Mouse (Mus musculus) midbrain, embryonic 13.5 days (tissue): Measurements from ENCODE around the gene Fbxl2. TPM values are rescaled to one million over a fixed set of nuclear protein-coding genes. Genes with fewer than 3 reads are reported as not detected.

Source experiments
- ATAC-seq: fragments of 200-750 bp; cut with Nextera tagmentation; 2 replicates; pipeline ENCODE4 v1.8.0; 2017; ENCODE audit warnings: mild to moderate bottlenecking, moderate TSS enrichment, moderate library complexity
- H3K27ac ChIP-seq: fragments of 300-500 bp; sonication (generic); 2 replicates; pipeline ENCODE4 v1.5.1; 2015; ENCODE audit warnings: inconsistent platforms, mild to moderate bottlenecking, moderate library complexity
- H3K27me3 ChIP-seq: fragments of 300-500 bp; sonication (generic); 2 replicates; pipeline ENCODE4 v1.6.1; 2015; ENCODE audit warnings: mild to moderate bottlenecking, inconsistent platforms
- H3K36me3 ChIP-seq: fragments of 300-500 bp; sonication (generic); 2 replicates; pipeline ENCODE4 v1.6.1; 2015; ENCODE audit warnings: mild to moderate bottlenecking, inconsistent platforms
- H3K4me1 ChIP-seq: fragments of 300-500 bp; sonication (generic); replicated peaks from 2 replicates; pipeline ENCODE4 v1.6.1; 2015; ENCODE audit warnings: inconsistent platforms
- H3K4me2 ChIP-seq: fragments of 300-500 bp; sonication (generic); replicated peaks from 2 replicates; pipeline ENCODE4 v1.6.1; 2015; ENCODE audit warnings: moderate library complexity, mild to moderate bottlenecking, inconsistent platforms
- H3K4me3 ChIP-seq: fragments of 300-500 bp; sonication (generic); replicated peaks from 2 replicates; pipeline ENCODE4 v1.5.1; 2015; ENCODE audit warnings: mild to moderate bottlenecking, inconsistent platforms
- H3K9ac ChIP-seq: fragments of 300-500 bp; sonication (generic); replicated peaks from 2 replicates; pipeline ENCODE4 v1.6.1; 2015; ENCODE audit warnings: mild to moderate bottlenecking, inconsistent platforms
- H3K9me3 ChIP-seq: fragments of 300-500 bp; sonication (generic); 2 replicates; pipeline ENCODE4 v1.6.1; 2016; ENCODE audit warnings: mild to moderate bottlenecking, inconsistent platforms
- WGBS: fragments of 180-500 bp; shearing (Covaris S2); methylation state at CpG from one replicate; pipeline ENCODE4 v1.1.7; 2015; 5-methylcytosine and 5-hydroxymethylcytosine counted together
- polyA plus RNA-seq: library from polyadenylated mRNA; unstranded; fragments of >200 nt; fragmentation: Nextera tagmentation; extraction: Ambion mirVana; gene quantifications from 2 replicates; pipeline ENCODE4 v1.2.1, GENCODE M21; 2015

The Fbxl2 gene
- polyA plus RNA-seq, 1 experiment from 2014 or later, result 19.9 TPM

- Histone ChIP-seq H3K36me3 (peaks cover 13% of the 10 kb centered on the region; the same call in 1 of the 2 replicates), H3K4me1 (no peaks in the 10 kb centered on the region), H3K27ac (no peak overlapping the region), H3K9me3 (no peaks in the 10 kb centered on the region), H3K27me3 (no peaks in the 10 kb centered on the region), H3K9ac (no peak overlapping the region), H3K4me2 (no peak overlapping the region), H3K4me3 (no peak overlapping the region)
- WGBS, result 90% methylated on average over 4 of the region's 4 CpGs
- no peak for ATAC-seq
Measured at GRCm38 (mm10) chr9:114015724-114016123, 30.3 kb downstream of the Fbxl2 start.

- H3K4me1 ChIP-seq, result no peaks in the 10 kb centered on the region
- H3K9ac ChIP-seq, result no peak overlapping the region
- no peaks in the 10 kb centered on the region for H3K27me3 ChIP-seq
- H3K4me2 ChIP-seq, result no peak overlapping the region
- no peak for ATAC-seq
- 83% methylated on average over 1 of the region's 1 CpGs for WGBS
- H3K4me3 ChIP-seq, result no peak overlapping the region
- no peak overlapping the region for H3K27ac ChIP-seq
- H3K36me3 ChIP-seq, result peaks cover 13% of the 10 kb centered on the region; the same call in 1 of the 2 replicates
- no peaks in the 10 kb centered on the region for H3K9me3 ChIP-seq
Measured at GRCm38 (mm10) chr9:114014034-114014433, 32.0 kb downstream of the Fbxl2 start.

GRCm38 (mm10) chr9:114011203-114011602 lies 34.8 kb downstream of the Fbxl2 start:
- H3K4me3 ChIP-seq, result no peak overlapping the region
- no peak for ATAC-seq
- no peak overlapping the region for H3K9ac ChIP-seq
- no peaks in the 10 kb centered on the region for H3K4me1 ChIP-seq
- no peak overlapping the region for H3K27ac ChIP-seq
- H3K4me2 ChIP-seq, result no peak overlapping the region
- H3K9me3 ChIP-seq, result no peaks in the 10 kb centered on the region
- peaks cover 13% of the 10 kb centered on the region; the same call in 1 of the 2 replicates for H3K36me3 ChIP-seq
- no peaks in the 10 kb centered on the region for H3K27me3 ChIP-seq
- 73% methylated on average over 18 of the region's 18 CpGs for WGBS

GRCm38 (mm10) chr9:114009526-114009925 lies 36.5 kb downstream of the Fbxl2 start:
- Histone ChIP-seq H3K9me3 (no peaks in the 10 kb centered on the region), H3K4me1 (no peaks in the 10 kb centered on the region)

GRCm38 (mm10) chr9:114007850-114008350 lies 38.1 kb downstream of the Fbxl2 start:
- 91% methylated on average over 9 of the region's 9 CpGs for whole genome bisulfite sequencing
- no peak for ATAC-seq
- peaks cover 6% of the 10 kb centered on the region; the same call in 1 of the 2 replicates for H3K36me3 ChIP-seq

More at GRCm38 (mm10) chr9:114009526-114009925, 36.5 kb downstream of the Fbxl2 start:
- Histone ChIP-seq H3K27ac (no peak overlapping the region), H3K4me2 (no peak overlapping the region), H3K27me3 (no peaks in the 10 kb centered on the region), H3K9ac (no peak overlapping the region), H3K36me3 (peaks cover 13% of the 10 kb centered on the region; the same call in 1 of the 2 replicates), H3K4me3 (no peak overlapping the region)
- 41% methylated on average over 5 of the region's 5 CpGs for WGBS
- ATAC-seq, result no peak

GRCm38 (mm10) chr9:114006801-114007200 lies 39.2 kb downstream of the Fbxl2 start:
- Histone ChIP-seq H3K27me3 (no peaks in the 10 kb centered on the region), H3K27ac (no peak overlapping the region), H3K4me2 (no peak overlapping the region), H3K9ac (no peak overlapping the region), H3K4me3 (no peak overlapping the region), H3K4me1 (no peaks in the 10 kb centered on the region), H3K36me3 (peaks cover 9% of the 10 kb centered on the region), H3K9me3 (no peaks in the 10 kb centered on the region)
- WGBS, result 79% methylated on average over 9 of the region's 9 CpGs
- ATAC-seq, result no peak

More at GRCm38 (mm10) chr9:114007850-114008350, 38.1 kb downstream of the Fbxl2 start:
- H3K4me3 ChIP-seq, result no peak overlapping the region
- no peaks in the 10 kb centered on the region for H3K9me3 ChIP-seq
- H3K9ac ChIP-seq, result no peak overlapping the region
- H3K4me2 ChIP-seq, result no peak overlapping the region
- H3K4me1 ChIP-seq, result no peaks in the 10 kb centered on the region
- no peaks in the 10 kb centered on the region for H3K27me3 ChIP-seq
- no peak overlapping the region for H3K27ac ChIP-seq

- Histone ChIP-seq H3K4me3 (no peak overlapping the region), H3K4me1 (no peaks in the 10 kb centered on the region), H3K4me2 (no peak overlapping the region), H3K36me3 (peaks cover 35% of the 10 kb centered on the region), H3K9ac (no peak overlapping the region), H3K27ac (no peak overlapping the region), H3K9me3 (no peaks in the 10 kb centered on the region), H3K27me3 (no peaks in the 10 kb centered on the region)
- no peak for ATAC-seq
- 63% methylated on average over 2 of the region's 2 CpGs for WGBS
Measured at GRCm38 (mm10) chr9:113998311-113998710, 47.7 kb downstream of the Fbxl2 start.

- WGBS, result 90% methylated on average over 7 of the region's 7 CpGs
- Histone ChIP-seq H3K4me2 (no peak overlapping the region), H3K9ac (no peak overlapping the region), H3K36me3 (peaks cover 5% of the 10 kb centered on the region; the same call in 1 of the 2 replicates), H3K27ac (no peak overlapping the region), H3K9me3 (no peaks in the 10 kb centered on the region), H3K4me1 (no peaks in the 10 kb centered on the region), H3K4me3 (no peak overlapping the region), H3K27me3 (no peaks in the 10 kb centered on the region)
- no peak for ATAC-seq
Measured at GRCm38 (mm10) chr9:113992810-113993209, 53.2 kb downstream of the Fbxl2 start.

- Histone ChIP-seq H3K27me3 (no peaks in the 10 kb centered on the region), H3K4me3 (no peak overlapping the region), H3K27ac (no peak overlapping the region), H3K9ac (no peak overlapping the region), H3K4me1 (no peaks in the 10 kb centered on the region), H3K9me3 (no peaks in the 10 kb centered on the region), H3K4me2 (peak overlapping the region; percentile 38), H3K36me3 (peaks cover 12% of the 10 kb centered on the region)
- 29% methylated on average over 18 of the region's 18 CpGs for WGBS
- ATAC-seq, result peak; percentile 77
Measured at GRCm38 (mm10) chr9:113990547-113991248, 55.3 kb downstream of the Fbxl2 start.

- Histone ChIP-seq H3K27me3 (no peaks in the 10 kb centered on the region), H3K27ac (no peak overlapping the region), H3K4me3 (no peak overlapping the region), H3K9me3 (no peaks in the 10 kb centered on the region), H3K9ac (no peak overlapping the region), H3K4me1 (peaks cover 14% of the 10 kb centered on the region), H3K4me2 (no peak overlapping the region), H3K36me3 (peaks cover 43% of the 10 kb centered on the region)
- 88% methylated on average over 13 of the region's 13 CpGs for WGBS
- no peak for ATAC-seq
Measured at GRCm38 (mm10) chr9:113984946-113985620, 60.9 kb downstream of the Fbxl2 start.

- no peak for ATAC-seq
- WGBS, result 87% methylated on average over 11 of the region's 11 CpGs
- H3K4me2 ChIP-seq, result no peak overlapping the region
- peaks cover 14% of the 10 kb centered on the region for H3K4me1 ChIP-seq
- no peaks in the 10 kb centered on the region for H3K9me3 ChIP-seq
- peaks cover 59% of the 10 kb centered on the region for H3K36me3 ChIP-seq
- no peak overlapping the region for H3K9ac ChIP-seq
- no peak overlapping the region for H3K27ac ChIP-seq
- H3K27me3 ChIP-seq, result no peaks in the 10 kb centered on the region
- H3K4me3 ChIP-seq, result no peak overlapping the region
Measured at GRCm38 (mm10) chr9:113982883-113983670, 62.9 kb downstream of the Fbxl2 start.

GRCm38 (mm10) chr9:113982451-113982850 lies 63.5 kb downstream of the Fbxl2 start:
- no peak overlapping the region for H3K4me3 ChIP-seq
- peaks cover 14% of the 10 kb centered on the region for H3K4me1 ChIP-seq
- WGBS, result 94% methylated on average over 2 of the region's 2 CpGs
- no peaks in the 10 kb centered on the region for H3K9me3 ChIP-seq
- no peak overlapping the region for H3K9ac ChIP-seq
- no peak overlapping the region for H3K27ac ChIP-seq
- peaks cover 64% of the 10 kb centered on the region for H3K36me3 ChIP-seq
- ATAC-seq, result no peak
- H3K27me3 ChIP-seq, result no peaks in the 10 kb centered on the region
- no peak overlapping the region for H3K4me2 ChIP-seq
